ENCODE assay signal across 8 mouse cellular contexts in genomic region chr14:27096779-27097178, GRCm38 (mm10). TPM values are rescaled to one million over a fixed set of nuclear protein-coding genes. Genes with fewer than 3 reads are reported as not detected.
DNase-seq lines count a peak whose midpoint lies in the region; ATAC-seq and TF ChIP-seq lines count a peak whose summit lies in the region.

No protein-coding gene starts in this region.

- H3K27me3 ChIP-seq in hindbrain, embryonic 10.5 days (ENCODE audit: insufficient read depth, poor library complexity, severe bottlenecking) = no peaks in the 10 kb centered on the region
- H3K27me3 ChIP-seq in hindbrain, embryonic 13.5 days = no peaks in the 10 kb centered on the region
- no peaks in the 10 kb centered on the region for H3K27me3 ChIP-seq in forebrain, postnatal 0 days (ENCODE audit: insufficient read depth, low read length)
- H3K27me3 ChIP-seq in hindbrain, embryonic 15.5 days = no peaks in the 10 kb centered on the region

- no peak overlapping the region for H3K4me2 ChIP-seq in hindbrain, embryonic 13.5 days
- no peak overlapping the region for H3K4me2 ChIP-seq in forebrain, postnatal 0 days (ENCODE audit: low read depth)
- no peak overlapping the region for H3K4me2 ChIP-seq in hindbrain, embryonic 15.5 days

- 0 out of 2 replicates have a peak, but pooled peaks cover 8% of the 10 kb centered on the region for H3K4me1 ChIP-seq in hindbrain, embryonic 10.5 days (replicated peaks)
- H3K4me1 ChIP-seq in hindbrain, embryonic 13.5 days (replicated peaks) = peaks cover 14% of the 10 kb centered on the region
- H3K4me1 ChIP-seq in forebrain, postnatal 0 days (ENCODE audit: insufficient read depth) = no peaks in the 10 kb centered on the region
- H3K4me1 ChIP-seq in hindbrain, embryonic 15.5 days (replicated peaks) = no peaks in the 10 kb centered on the region

- H3K36me3 ChIP-seq in hindbrain, embryonic 10.5 days = peaks cover 89% of the 10 kb centered on the region
- peaks cover 12% of the 10 kb centered on the region for H3K36me3 ChIP-seq in hindbrain, embryonic 13.5 days
- no peaks in the 10 kb centered on the region for H3K36me3 ChIP-seq in forebrain, postnatal 0 days (ENCODE audit: insufficient read depth)
- H3K36me3 ChIP-seq in hindbrain, embryonic 15.5 days = no peaks in the 10 kb centered on the region; the same call in 1 of the 2 replicates

- H3K9me3 ChIP-seq in hindbrain, embryonic 10.5 days = no peaks in the 10 kb centered on the region
- H3K9me3 ChIP-seq in hindbrain, embryonic 13.5 days = no peaks in the 10 kb centered on the region
- no peaks in the 10 kb centered on the region for H3K9me3 ChIP-seq in forebrain, postnatal 0 days (ENCODE audit: low read length)
- H3K9me3 ChIP-seq in hindbrain, embryonic 15.5 days = no peaks in the 10 kb centered on the region

- 24% methylated on average over 3 of the region's 3 CpGs for WGBS in hindbrain, embryonic 10.5 days
- 9% methylated on average over 3 of the region's 3 CpGs for WGBS in hindbrain, embryonic 13.5 days
- 6% methylated on average over 3 of the region's 3 CpGs for WGBS in forebrain, postnatal 0 days
- WGBS in hindbrain, embryonic 15.5 days = 5% methylated on average over 3 of the region's 3 CpGs

- peak; percentile 78 for DNase-seq in hindbrain, embryonic 10.5 days (ENCODE audit: low spot score)
- peak; percentile 61 for DNase-seq in brain, embryonic 18.5 days (ENCODE audit: low read depth, low spot score)
- DNase-seq in forebrain, postnatal 0 days = peak; percentile 91
- DNase-seq in layer of hippocampus, postnatal 10 days (ENCODE audit: low spot score in 2 of 2) = peak; percentile 77 to 84
- DNase-seq in lung, postnatal 14 days = peak; percentile 74
- DNase-seq in retina, postnatal 7 days (ENCODE audit: low read depth, low spot score) = peak; percentile 79

- TF ChIP-seq CTCF in forebrain, postnatal 0 days (IDR thresholded peaks at IDR 0.05; ENCODE audit: low read depth) = peak; percentile 94

- no peak overlapping the region for H3K9ac ChIP-seq in hindbrain, embryonic 13.5 days
- no peak overlapping the region for H3K9ac ChIP-seq in forebrain, postnatal 0 days
- H3K9ac ChIP-seq in hindbrain, embryonic 15.5 days = no peak overlapping the region

- no peak overlapping the region for H3K27ac ChIP-seq in hindbrain, embryonic 10.5 days
- H3K27ac ChIP-seq in hindbrain, embryonic 13.5 days = no peak overlapping the region
- H3K27ac ChIP-seq in forebrain, postnatal 0 days (ENCODE audit: low read depth, low read length) = no peak overlapping the region
- H3K27ac ChIP-seq in hindbrain, embryonic 15.5 days (replicated peaks) = no peak overlapping the region

- no peak overlapping the region for H3K4me3 ChIP-seq in hindbrain, embryonic 10.5 days
- H3K4me3 ChIP-seq in hindbrain, embryonic 13.5 days = no peak overlapping the region
- H3K4me3 ChIP-seq in forebrain, postnatal 0 days (ENCODE audit: low read depth, low read length) = no peak overlapping the region
- H3K4me3 ChIP-seq in hindbrain, embryonic 15.5 days = no peak overlapping the region

- no peak for ATAC-seq in hindbrain, embryonic 13.5 days (ENCODE audit: low FRiP score)
- peak; percentile 62 for ATAC-seq in forebrain, postnatal 0 days
- peak; percentile 59 for ATAC-seq in hindbrain, embryonic 15.5 days (ENCODE audit: low FRiP score, low read depth)

RNA-seq across cellular contexts. Expression of gene Arhgef3, which starts 17.9 kb away (rescaled TPM):
- 2.5 and 3.6 TPM in 2 replicates for polyA plus RNA-seq in hindbrain, embryonic 10.5 days (2016; fragmentation: Nextera tagmentation; extraction: Ambion mirVana)
- 6.1 and 6.2 TPM in 2 replicates for polyA plus RNA-seq in hindbrain, embryonic 13.5 days (2015; fragmentation: Nextera tagmentation; extraction: Ambion mirVana)
- 17.3 and 17.7 TPM in 2 replicates for total RNA-seq in forebrain, postnatal 0 days (2014; rRNA removed)
- 9.1 and 12.3 TPM in 2 replicates for polyA plus RNA-seq in forebrain, postnatal 0 days (2015; fragmentation: Nextera tagmentation; extraction: Ambion mirVana)
- polyA plus RNA-seq in hindbrain, embryonic 15.5 days (2015; fragmentation: Nextera tagmentation; extraction: Ambion mirVana) = 11.0 and 12.7 TPM in 2 replicates
- total RNA-seq in layer of hippocampus, postnatal 10 days (2021) = 10 to 100 TPM; 34.4 to 35.7 TPM

RNA-seq across cellular contexts. Expression of gene Il17rd, which starts 58.0 kb away (rescaled TPM):
- polyA plus RNA-seq in hindbrain, embryonic 10.5 days (2016; fragmentation: Nextera tagmentation; extraction: Ambion mirVana) = 4.0 and 6.5 TPM in 2 replicates
- 2.8 and 3.4 TPM in 2 replicates for polyA plus RNA-seq in hindbrain, embryonic 13.5 days (2015; fragmentation: Nextera tagmentation; extraction: Ambion mirVana)
- 5.7 and 7.2 TPM in 2 replicates for total RNA-seq in forebrain, postnatal 0 days (2014; rRNA removed)
- polyA plus RNA-seq in forebrain, postnatal 0 days (2015; fragmentation: Nextera tagmentation; extraction: Ambion mirVana) = 0.62 and 1.5 TPM in 2 replicates
- 2.7 and 3.2 TPM in 2 replicates for polyA plus RNA-seq in hindbrain, embryonic 15.5 days (2015; fragmentation: Nextera tagmentation; extraction: Ambion mirVana)
- 1 to 10 TPM; 5.8 to 6.5 TPM for total RNA-seq in layer of hippocampus, postnatal 10 days (2021)
